Mouse (Mus musculus): ENCODE results near the gene Taf8. TPM values are rescaled to one million over a fixed set of nuclear protein-coding genes. Genes with fewer than 3 reads are reported as not detected.

Taf8 gene
- total RNA-seq, 1 experiment, result 40.0 TPM

GRCm38 (mm10) chr17:47475714-47476113 lies 26.4 kb downstream of the Taf8 start:
- in situ Hi-C loops (cut with MboI; ENCODE audit: low sequenced_read_pairs in 2 of 2, unreplicated experiment in 2 of 2), result no loop called here
- no peaks in the 10 kb centered on the region for H3K36me3 ChIP-seq (ENCODE audit: control insufficient read depth, insufficient read depth, low read length, poor library complexity, severe bottlenecking)
- H3K9me3 ChIP-seq (ENCODE audit: control insufficient read depth, insufficient read depth, low read depth, low read length), result no peaks in the 10 kb centered on the region
- no peak overlapping the region for H3K4me3 ChIP-seq (ENCODE audit: insufficient read depth in 1 of 2, low read depth in 1 of 2, low read length in 2 of 2, poor library complexity in 1 of 2, severe bottlenecking in 1 of 2)
- H3K9ac ChIP-seq (ENCODE audit: insufficient read depth, low read depth, low read length, poor library complexity, severe bottlenecking), result no peak overlapping the region
- H3K27ac ChIP-seq (ENCODE audit: insufficient read depth, low read depth, low read length, poor library complexity, severe bottlenecking), result no peak overlapping the region
- peak; percentile 76 for DNase-seq (ENCODE audit: low read depth, low spot score)
- peaks cover 3 to 19% of the 10 kb centered on the region in 2 experiments; a peak in 3 of 4 replicates for H3K4me1 ChIP-seq (ENCODE audit: control insufficient read depth in 2 of 2, insufficient read depth in 2 of 2, low read length in 2 of 2, poor library complexity in 1 of 2)
- TF ChIP-seq CHD2 (IDR thresholded peaks at IDR 0.05; ENCODE audit: low read depth, low read length) (no peak), MAFK (IDR thresholded peaks at IDR 0.05; ENCODE audit: insufficient read depth, low read depth, low read length) (no peak), ZC3H11A (IDR thresholded peaks at IDR 0.05; ENCODE audit: borderline replicate concordance, low read depth, low read length) (no peak), HCFC1 (IDR thresholded peaks at IDR 0.05; ENCODE audit: borderline replicate concordance, insufficient read depth, low read length) (no peak), ZNF384 (IDR thresholded peaks at IDR 0.05; ENCODE audit: low read depth, low read length) (no peak)

- no peak overlapping the region for H3K9ac ChIP-seq (ENCODE audit: insufficient read depth, low read depth, low read length, poor library complexity, severe bottlenecking)
- DNase-seq (ENCODE audit: low read depth, low spot score), result no peak
- TF ChIP-seq ZC3H11A (IDR thresholded peaks at IDR 0.05; ENCODE audit: borderline replicate concordance, low read depth, low read length), result no peak
- no peak for TF ChIP-seq HCFC1 (IDR thresholded peaks at IDR 0.05; ENCODE audit: borderline replicate concordance, insufficient read depth, low read length)
- TF ChIP-seq ZNF384 (IDR thresholded peaks at IDR 0.05; ENCODE audit: low read depth, low read length), result no peak
- no peak for TF ChIP-seq MAFK (IDR thresholded peaks at IDR 0.05; ENCODE audit: insufficient read depth, low read depth, low read length)
- no peak for TF ChIP-seq CHD2 (IDR thresholded peaks at IDR 0.05; ENCODE audit: low read depth, low read length)
- H3K4me1 ChIP-seq (ENCODE audit: control insufficient read depth in 2 of 2, insufficient read depth in 2 of 2, low read length in 2 of 2, poor library complexity in 1 of 2), result peaks cover 3 to 15% of the 10 kb centered on the region in 2 experiments; a peak in 3 of 4 replicates
- in situ Hi-C loops (cut with MboI; ENCODE audit: low sequenced_read_pairs in 2 of 2, unreplicated experiment in 2 of 2), result no loop called here
- H3K4me3 ChIP-seq (ENCODE audit: insufficient read depth in 1 of 2, low read depth in 1 of 2, low read length in 2 of 2, poor library complexity in 1 of 2, severe bottlenecking in 1 of 2), result no peak overlapping the region
- H3K9me3 ChIP-seq (ENCODE audit: control insufficient read depth, insufficient read depth, low read depth, low read length), result no peaks in the 10 kb centered on the region
- H3K36me3 ChIP-seq (ENCODE audit: control insufficient read depth, insufficient read depth, low read length, poor library complexity, severe bottlenecking), result no peaks in the 10 kb centered on the region; the same call in 1 of the 2 replicates
- H3K27ac ChIP-seq (ENCODE audit: insufficient read depth, low read depth, low read length, poor library complexity, severe bottlenecking), result no peak overlapping the region
These were observed 26.9 kb downstream of the Taf8 start for GRCm38 (mm10) chr17:47475181-47475580.

- no peaks in the 10 kb centered on the region for H3K9me3 ChIP-seq (ENCODE audit: control insufficient read depth, insufficient read depth, low read depth, low read length)
- H3K4me1 ChIP-seq (ENCODE audit: control insufficient read depth in 2 of 2, insufficient read depth in 2 of 2, low read length in 2 of 2, poor library complexity in 1 of 2), result peaks cover 3 to 15% of the 10 kb centered on the region in 2 experiments; a peak in 3 of 4 replicates
- DNase-seq (ENCODE audit: low read depth, low spot score), result no peak
- no peak overlapping the region for H3K9ac ChIP-seq (ENCODE audit: insufficient read depth, low read depth, low read length, poor library complexity, severe bottlenecking)
- H3K4me3 ChIP-seq (ENCODE audit: insufficient read depth in 1 of 2, low read depth in 1 of 2, low read length in 2 of 2, poor library complexity in 1 of 2, severe bottlenecking in 1 of 2), result no peak overlapping the region
- in situ Hi-C loops (cut with MboI; ENCODE audit: low sequenced_read_pairs in 2 of 2, unreplicated experiment in 2 of 2), result no loop called here
- H3K27ac ChIP-seq (ENCODE audit: insufficient read depth, low read depth, low read length, poor library complexity, severe bottlenecking), result no peak overlapping the region
- peaks cover 2% of the 10 kb centered on the region; the same call in 1 of the 2 replicates for H3K36me3 ChIP-seq (ENCODE audit: control insufficient read depth, insufficient read depth, low read length, poor library complexity, severe bottlenecking)
- TF ChIP-seq HCFC1 (IDR thresholded peaks at IDR 0.05; ENCODE audit: borderline replicate concordance, insufficient read depth, low read length), result no peak
- no peak for TF ChIP-seq ZC3H11A (IDR thresholded peaks at IDR 0.05; ENCODE audit: borderline replicate concordance, low read depth, low read length)
These were observed 27.8 kb downstream of the Taf8 start for GRCm38 (mm10) chr17:47474250-47474649.

- Histone ChIP-seq H3K27ac (ENCODE audit: insufficient read depth, low read depth, low read length, poor library complexity, severe bottlenecking) (0 out of 2 replicates have a peak overlapping the region, but pooled peaks have one; percentile 9), H3K9ac (ENCODE audit: insufficient read depth, low read depth, low read length, poor library complexity, severe bottlenecking) (no peak overlapping the region), H3K36me3 (ENCODE audit: control insufficient read depth, insufficient read depth, low read length, poor library complexity, severe bottlenecking) (peaks cover 2% of the 10 kb centered on the region; the same call in 1 of the 2 replicates), H3K9me3 (ENCODE audit: control insufficient read depth, insufficient read depth, low read depth, low read length) (no peaks in the 10 kb centered on the region), H3K4me3 (ENCODE audit: insufficient read depth in 1 of 2, low read depth in 1 of 2, low read length in 2 of 2, poor library complexity in 1 of 2, severe bottlenecking in 1 of 2) (no peak overlapping the region), H3K4me1 (ENCODE audit: control insufficient read depth in 2 of 2, insufficient read depth in 2 of 2, low read length in 2 of 2, poor library complexity in 1 of 2) (peaks cover 3 to 20% of the 10 kb centered on the region in 2 experiments; a peak in 3 of 4 replicates)
- peak; percentile 54 for DNase-seq (ENCODE audit: low read depth, low spot score)
- in situ Hi-C loops (cut with MboI; ENCODE audit: low sequenced_read_pairs in 2 of 2, unreplicated experiment in 2 of 2), result no loop called here
- TF ChIP-seq MAFK (IDR thresholded peaks at IDR 0.05; ENCODE audit: insufficient read depth, low read depth, low read length) (no peak), ZC3H11A (IDR thresholded peaks at IDR 0.05; ENCODE audit: borderline replicate concordance, low read depth, low read length) (no peak), CHD2 (IDR thresholded peaks at IDR 0.05; ENCODE audit: low read depth, low read length) (no peak), ZNF384 (IDR thresholded peaks at IDR 0.05; ENCODE audit: low read depth, low read length) (no peak), HCFC1 (IDR thresholded peaks at IDR 0.05; ENCODE audit: borderline replicate concordance, insufficient read depth, low read length) (no peak)
These were observed 28.6 kb downstream of the Taf8 start for GRCm38 (mm10) chr17:47473434-47473974.

Measured in ES-E14 (cell line).